Mouse (Mus musculus) liver, adult (tissue): ENCODE measurements around the gene Bmpr1b.

Source experiments
- GATA4 ChIP-seq: IDR thresholded peaks from 2 replicates; pipeline ENCODE4 v1.6.1; 2014; ENCODE audit warnings: mild to moderate bottlenecking, low read length; ENCODE audit not compliant: insufficient replicate concordance

Bmpr1b gene

GRCm38 (mm10) chr3:142125556-142125955, 43.7 kb downstream of the Bmpr1b start:
- no peak for TF ChIP-seq GATA4

- no peak for TF ChIP-seq GATA4
These were observed 45.0 kb downstream of the Bmpr1b start for GRCm38 (mm10) chr3:142124255-142124654.

GRCm38 (mm10) chr3:142122376-142122775, 46.8 kb downstream of the Bmpr1b start:
- TF ChIP-seq GATA4: no peak

GRCm38 (mm10) chr3:142120795-142121194, 48.4 kb downstream of the Bmpr1b start:
- TF ChIP-seq GATA4: no peak

GRCm38 (mm10) chr3:142114762-142115316, 54.4 kb downstream of the Bmpr1b start:
- TF ChIP-seq GATA4: no peak

DNA sequence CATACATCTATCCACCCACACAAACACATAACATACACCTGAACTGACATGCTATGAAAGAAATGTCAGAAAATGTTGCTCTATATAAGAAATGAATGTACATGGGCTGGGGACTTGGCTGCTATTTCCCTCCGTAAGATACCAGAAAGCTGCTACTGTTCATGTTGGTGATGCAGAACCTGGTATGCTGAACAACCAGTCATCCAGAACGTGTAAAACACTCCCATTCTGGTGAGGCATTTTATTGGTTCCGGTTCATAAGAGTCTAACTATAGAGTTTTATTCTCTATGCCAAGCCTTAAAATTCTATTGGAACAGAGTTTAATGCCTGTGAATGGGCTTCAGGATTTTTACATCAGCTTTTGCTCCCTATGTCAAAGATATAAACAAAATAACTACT, 55.0 kb downstream of the Bmpr1b start:
- TF ChIP-seq GATA4: no peak

DNA sequence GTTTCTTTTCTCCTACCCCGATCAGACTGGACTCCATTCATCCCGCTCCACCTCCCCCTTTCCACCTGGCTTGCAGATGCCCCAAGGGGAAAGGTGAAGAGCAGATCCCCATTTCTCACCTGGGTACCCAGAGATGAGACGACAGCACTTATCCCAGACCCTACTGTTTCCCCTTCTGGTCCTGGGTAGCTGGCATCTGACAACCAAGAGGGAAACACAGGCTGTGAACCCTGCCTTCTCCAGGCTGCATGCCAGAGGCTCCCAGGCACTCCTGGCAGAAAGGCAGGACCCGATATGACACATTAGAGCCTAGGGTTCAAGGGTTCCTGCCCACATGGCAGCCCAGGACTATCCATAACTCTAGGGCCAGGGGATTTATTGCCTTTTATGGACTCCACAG, 56.0 kb downstream of the Bmpr1b start:
- TF ChIP-seq GATA4: no peak

GRCm38 (mm10) chr3:142106227-142106626, 63.0 kb downstream of the Bmpr1b start:
- no peak for TF ChIP-seq GATA4

GRCm38 (mm10) chr3:142104027-142104805, 65.0 kb downstream of the Bmpr1b start:
- no peak for TF ChIP-seq GATA4

DNA sequence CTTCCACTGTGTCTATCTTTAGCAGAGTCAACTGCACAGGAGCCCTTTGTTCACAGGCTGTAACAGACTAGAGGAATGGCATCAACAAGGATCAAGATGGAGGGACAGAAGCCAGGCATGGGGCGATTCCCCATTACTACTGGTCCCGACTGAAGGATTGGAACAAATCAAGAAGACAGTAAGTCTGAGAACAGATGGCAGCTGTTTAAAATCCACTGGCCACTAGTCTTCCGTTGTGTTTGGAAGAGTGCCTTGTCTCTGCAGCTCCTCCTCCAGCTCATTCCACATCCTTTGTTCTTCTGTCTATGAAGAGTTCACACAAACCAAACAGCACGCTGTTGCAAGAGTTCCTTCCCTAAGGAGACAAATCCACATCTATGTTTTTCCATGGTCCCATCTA, 65.6 kb downstream of the Bmpr1b start:
- no peak for TF ChIP-seq GATA4

DNA sequence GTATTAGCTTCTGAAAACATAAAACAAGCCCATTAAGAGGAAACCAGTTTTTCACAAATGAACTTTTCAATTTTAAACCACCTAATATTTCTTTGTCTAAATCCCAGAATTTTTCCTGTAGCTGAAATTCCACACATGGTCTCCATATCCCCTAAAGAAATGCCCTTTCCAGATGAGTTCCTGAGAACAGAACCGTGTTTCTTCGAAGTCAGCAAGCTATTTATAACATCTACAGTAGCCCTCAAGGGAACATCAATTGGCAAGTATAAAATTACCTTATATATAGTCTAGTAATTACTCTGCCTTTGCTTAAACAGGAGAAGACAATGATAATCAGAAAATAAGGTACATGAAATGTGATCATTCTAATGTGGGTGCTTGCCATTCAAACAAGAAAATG, 70.1 kb downstream of the Bmpr1b start:
- no peak for TF ChIP-seq GATA4

- no peak for TF ChIP-seq GATA4
These were observed 75.2 kb downstream of the Bmpr1b start for GRCm38 (mm10) chr3:142094049-142094448.

GRCm38 (mm10) chr3:142089684-142090083, 79.5 kb downstream of the Bmpr1b start:
- no peak for TF ChIP-seq GATA4

- no peak for TF ChIP-seq GATA4
These were observed 83.3 kb downstream of the Bmpr1b start for GRCm38 (mm10) chr3:142085938-142086337.

DNA sequence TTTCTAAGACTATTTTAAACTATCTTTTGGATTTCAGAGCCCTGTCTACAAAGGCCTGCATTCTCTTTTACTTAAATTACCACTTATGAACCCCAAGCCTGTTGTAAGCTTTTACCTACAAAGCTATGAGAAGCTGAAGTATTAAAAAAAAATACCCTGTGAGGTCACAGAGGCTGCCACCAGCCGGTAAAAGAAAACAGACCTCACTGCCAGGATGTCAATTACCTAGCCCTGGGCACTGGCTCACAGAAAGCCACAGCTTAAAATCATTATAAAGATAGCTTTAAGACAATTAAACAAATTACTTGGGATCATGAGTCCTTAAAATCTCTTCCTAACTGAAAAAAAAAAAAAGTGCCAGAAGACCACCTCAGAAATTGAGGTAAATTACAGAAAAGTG, 85.1 kb downstream of the Bmpr1b start:
- no peak for TF ChIP-seq GATA4

- no peak for TF ChIP-seq GATA4
These were observed 91.4 kb downstream of the Bmpr1b start for GRCm38 (mm10) chr3:142077723-142078302.
